Mouse (Mus musculus): Measurements from ENCODE around the gene Ccdc189.

GRCm38 (mm10) chr7:127588011-127588871 is at the start of gene Ccdc189, which contains the start of gene Rnf40:
- TF ChIP-seq CTCF (IDR thresholded peaks at IDR 0.05; ENCODE audit: low read depth) (no peak; the same call in 1 of the 2 replicates), EP300 (optimal IDR thresholded peaks at IDR 0.05) (no peak)
